ENCODE assay signal across 23 mouse cellular contexts in the genomic region with DNA sequence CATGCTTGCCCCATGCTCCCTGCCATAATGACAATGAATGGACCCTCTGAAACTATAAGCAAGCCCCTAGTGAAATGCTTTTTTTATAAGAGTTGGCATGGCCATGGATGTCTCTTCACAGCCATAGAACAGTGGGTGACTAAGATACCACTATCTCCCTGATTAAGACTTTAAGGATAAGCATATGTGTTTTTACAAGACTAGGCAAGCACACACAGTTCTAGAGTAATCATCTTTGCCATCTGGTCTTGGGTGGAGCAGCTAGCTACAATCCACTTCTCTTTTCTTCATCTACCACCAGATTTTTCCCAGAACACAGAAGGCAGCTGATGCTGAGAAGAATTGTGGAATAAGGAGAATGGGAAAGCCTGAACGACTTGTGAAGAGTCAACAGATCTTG. TPM values are rescaled to one million over a fixed set of nuclear protein-coding genes. Genes with fewer than 3 reads are reported as not detected.
A peak's percentile ranks its signal among the peaks of the same experiment; 100 is the strongest.
DNase-seq lines count a peak whose midpoint lies in the region; ATAC-seq lines count a peak whose summit lies in the region.
"Had no signal": no experiment of that assay in that cellular context is flagged by ENCODE, and none has a peak within 500 bp of the region (broad histone marks: within the 10 kb centered on the region; RNA-seq: fewer than 3 reads in every experiment).

No protein-coding gene starts in this region.

- no peak overlapping the region for H3K4me2 ChIP-seq in liver, embryonic 12.5 days
- H3K4me2 ChIP-seq: embryonic facial prominence, embryonic 13.5 days; forebrain, embryonic 12.5 days; heart, embryonic 13.5 days; hindbrain, embryonic 12.5 days had no signal

- no peak overlapping the region for H3K27ac ChIP-seq in liver, embryonic 12.5 days
- H3K27ac ChIP-seq: embryonic facial prominence, embryonic 13.5 days; forebrain, embryonic 12.5 days; gastrocnemius, adult 2 months; heart, embryonic 13.5 days; hindbrain, embryonic 12.5 days had no signal

- no peaks in the 10 kb centered on the region for H3K27me3 ChIP-seq in liver, embryonic 12.5 days (replicated peaks)
- H3K27me3 ChIP-seq: CH12.LX; embryonic facial prominence, embryonic 13.5 days; forebrain, embryonic 12.5 days; heart, embryonic 13.5 days; hindbrain, embryonic 12.5 days had no signal

- no peak overlapping the region for H3K9ac ChIP-seq in liver, embryonic 12.5 days
- H3K9ac ChIP-seq: embryonic facial prominence, embryonic 13.5 days; forebrain, embryonic 12.5 days; heart, embryonic 13.5 days; hindbrain, embryonic 12.5 days had no signal

- peak; percentile 35; the same call in 1 of the 2 replicates for ATAC-seq in liver, embryonic 12.5 days
- peak; percentile 73 for ATAC-seq in megakaryocyte-erythroid progenitor cell, adult 5-6 weeks (replicated peaks; ENCODE audit: low FRiP score, low TSS enrichment, poor library complexity, severe bottlenecking)
- ATAC-seq: forebrain, embryonic 16.5 days; hindbrain, embryonic 16.5 days had no signal

- no peaks in the 10 kb centered on the region for H3K4me1 ChIP-seq in liver, embryonic 12.5 days
- H3K4me1 ChIP-seq: embryonic facial prominence, embryonic 13.5 days; forebrain, embryonic 12.5 days; heart, embryonic 13.5 days; hindbrain, embryonic 12.5 days had no signal

- no peaks in the 10 kb centered on the region for H3K36me3 ChIP-seq in liver, embryonic 12.5 days
- H3K36me3 ChIP-seq: embryonic facial prominence, embryonic 13.5 days; forebrain, embryonic 12.5 days; heart, embryonic 13.5 days; hindbrain, embryonic 12.5 days had no signal

- H3K9me3 ChIP-seq in liver, embryonic 12.5 days (replicated peaks) = no peaks in the 10 kb centered on the region
- H3K9me3 ChIP-seq: embryonic facial prominence, embryonic 13.5 days; forebrain, embryonic 12.5 days; heart, embryonic 13.5 days; hindbrain, embryonic 12.5 days had no signal

- 44% methylated on average over 1 of the region's 1 CpGs for whole genome bisulfite sequencing in liver, embryonic 12.5 days (ENCODE audit: insufficient replicate concordance)

- no peak overlapping the region for H3K4me3 ChIP-seq in liver, embryonic 12.5 days
- H3K4me3 ChIP-seq: embryonic facial prominence, embryonic 13.5 days; forebrain, embryonic 12.5 days; gastrocnemius, adult 2 months; heart, embryonic 13.5 days; hindbrain, embryonic 12.5 days had no signal

- peak; percentile 11 for DNase-seq in layer of hippocampus, adult 11-12 months (ENCODE audit: low spot score)
- no peak for DNase-seq in layer of hippocampus, adult 9-10 months (ENCODE audit: low spot score)
- DNase-seq in liver = no peak
- peak; percentile 29 for DNase-seq in MEL-GATA-1-ER (ENCODE audit: extremely low read depth, low read depth)
- DNase-seq in urinary bladder, postnatal 14 days (ENCODE audit: low spot score) = no peak
- DNase-seq in urinary bladder, postnatal 4 days (ENCODE audit: low spot score in 2 of 2) = no peak
- DNase-seq: adrenal gland, postnatal 10 days; cerebellum, adult 11-12 months; cerebellum, adult 9-10 months; cerebellum, postnatal 36 days; gastrocnemius, adult 2 months; gastrocnemius, postnatal 25 days; heart, postnatal 36 days had no signal

RNA-seq across cellular contexts. Expression of gene C7, which starts 17.7 kb away (rescaled TPM):
- polyA plus RNA-seq in liver, embryonic 12.5 days (2016; fragmentation: Nextera tagmentation; extraction: Ambion mirVana) = not detected in 2 replicates
- total RNA-seq in megakaryocyte-erythroid progenitor cell, adult 5-6 weeks (2014; fragmentation: Nextera tagmentation) = not detected in 2 replicates
- total RNA-seq in megakaryocyte-erythroid progenitor cell, adult 5-6 weeks (2017) = not detected in 2 replicates
- total RNA-seq: granulocyte monocyte progenitor cell, adult 5-6 weeks had no signal
- polyA plus RNA-seq: embryonic facial prominence, embryonic 13.5 days; forebrain, embryonic 12.5 days; hindbrain, embryonic 12.5 days had no signal

RNA-seq across cellular contexts. Expression of gene Card6, which starts 27.1 kb away (rescaled TPM):
- 0.85 and 1.0 TPM in 2 replicates for polyA plus RNA-seq in liver, embryonic 12.5 days (2016; fragmentation: Nextera tagmentation; extraction: Ambion mirVana)
- total RNA-seq in megakaryocyte-erythroid progenitor cell, adult 5-6 weeks (2014; fragmentation: Nextera tagmentation) = 1.2 and 1.4 TPM in 2 replicates
- total RNA-seq in megakaryocyte-erythroid progenitor cell, adult 5-6 weeks (2017) = 0.19 and 0.52 TPM in 2 replicates

RNA-seq across cellular contexts. Expression of gene Rpl37, which starts 35.2 kb away (rescaled TPM):
- 532 and 540 TPM in 2 replicates for polyA plus RNA-seq in liver, embryonic 12.5 days (2016; fragmentation: Nextera tagmentation; extraction: Ambion mirVana)
- total RNA-seq in megakaryocyte-erythroid progenitor cell, adult 5-6 weeks (2014; fragmentation: Nextera tagmentation) = 2,794 and 2,966 TPM in 2 replicates
- 2,588 and 3,250 TPM in 2 replicates for total RNA-seq in megakaryocyte-erythroid progenitor cell, adult 5-6 weeks (2017)

Comparison
In these comparisons a context has a peak if more than half of its experiments do, and no peak if none do; other contexts are left out.
1. DNase-seq: peak in layer of hippocampus, adult 11-12 months (single experiment) and MEL-GATA-1-ER (single experiment); none in layer of hippocampus, adult 9-10 months (single experiment), liver (single experiment), urinary bladder, postnatal 14 days (single experiment) and urinary bladder, postnatal 4 days (0 of 2).